Mouse (Mus musculus) NIH3T3 (cell line): ENCODE data around the gene Egf.

Source experiments
- DNase-seq: peaks from one replicate; pipeline ENCODE4 v3.0.0-alpha.2; 2012; ENCODE audit warnings: low read depth

Egf gene

GRCm38 (mm10) chr3:129714542-129715145 lies 40.5 kb downstream of the Egf start:
- DNase-seq: no peak

GRCm38 (mm10) chr3:129708157-129708556 lies 47.0 kb downstream of the Egf start:
- peak; percentile 80 for DNase-seq

- no peak for DNase-seq
Observed at GRCm38 (mm10) chr3:129698882-129699281, 56.2 kb downstream of the Egf start.

- DNase-seq: no peak
Observed at GRCm38 (mm10) chr3:129698365-129698764, 56.8 kb downstream of the Egf start.

GRCm38 (mm10) chr3:129697691-129698090 lies 57.4 kb downstream of the Egf start:
- no peak for DNase-seq

- DNase-seq: no peak
Observed at GRCm38 (mm10) chr3:129695943-129696342, 59.2 kb downstream of the Egf start.

GRCm38 (mm10) chr3:129693581-129693980 lies 61.5 kb downstream of the Egf start:
- no peak for DNase-seq

GRCm38 (mm10) chr3:129692816-129693215 lies 62.3 kb downstream of the Egf start:
- no peak for DNase-seq

GRCm38 (mm10) chr3:129687429-129687828 lies 67.7 kb downstream of the Egf start:
- no peak for DNase-seq

GRCm38 (mm10) chr3:129686698-129687333 lies 68.3 kb downstream of the Egf start:
- peak; percentile 89 for DNase-seq

- no peak for DNase-seq
Observed at GRCm38 (mm10) chr3:129686196-129686595, 68.9 kb downstream of the Egf start.

GRCm38 (mm10) chr3:129683060-129683679 lies 71.9 kb downstream of the Egf start:
- peak; percentile 20 for DNase-seq

GRCm38 (mm10) chr3:129682389-129682788 lies 72.7 kb downstream of the Egf start:
- DNase-seq: no peak

- no peak for DNase-seq
Observed at GRCm38 (mm10) chr3:129681841-129682240, 73.3 kb downstream of the Egf start.

- no peak for DNase-seq
Observed at GRCm38 (mm10) chr3:129680258-129680657, 74.9 kb downstream of the Egf start.

GRCm38 (mm10) chr3:129675923-129676322 lies 79.2 kb downstream of the Egf start:
- DNase-seq: no peak

GRCm38 (mm10) chr3:129663906-129664305 lies 91.2 kb downstream of the Egf start:
- no peak for DNase-seq

GRCm38 (mm10) chr3:129658776-129659175 lies 96.3 kb downstream of the Egf start:
- no peak for DNase-seq

- DNase-seq: no peak
Observed at GRCm38 (mm10) chr3:129657775-129658174, 97.3 kb downstream of the Egf start.

- DNase-seq: peak; percentile 66
Observed at GRCm38 (mm10) chr3:129657222-129657621, 97.9 kb downstream of the Egf start.

- no peak for DNase-seq
Observed at GRCm38 (mm10) chr3:129656540-129656939, 98.6 kb downstream of the Egf start.

- no peak for DNase-seq
Observed at GRCm38 (mm10) chr3:129652476-129652875, 102.6 kb downstream of the Egf start.

GRCm38 (mm10) chr3:129651765-129652164 lies 103.4 kb downstream of the Egf start:
- DNase-seq: no peak

GRCm38 (mm10) chr3:129650931-129651330 lies 104.2 kb downstream of the Egf start:
- DNase-seq: no peak
